Mouse (Mus musculus) kidney, adult 2 months (tissue): ENCODE measurements at regions not wholly inside any gene's neighbourhood (a gene's known extent, or its start where the extent isn't known, plus 50 kb on each side); places are given as distances from the start of the nearest gene placed in this dataset.

Source experiments
- CTCF ChIP-seq: fragments of 200-500 bp; conservative IDR thresholded peaks from 2 replicates; pipeline ENCODE4 v1.5.1; 2011; ENCODE audit warnings: low read depth, mild to moderate bottlenecking, control low read depth, low read length, moderate library complexity, mixed read lengths; ENCODE audit not compliant: insufficient read depth, insufficient read length
- POLR2A ChIP-seq: fragments of 200-500 bp; IDR thresholded peaks from one replicate; pipeline ENCODE4 v1.6.1; 2011; ENCODE audit warnings: low read depth, low read length, control low read depth

DNA sequence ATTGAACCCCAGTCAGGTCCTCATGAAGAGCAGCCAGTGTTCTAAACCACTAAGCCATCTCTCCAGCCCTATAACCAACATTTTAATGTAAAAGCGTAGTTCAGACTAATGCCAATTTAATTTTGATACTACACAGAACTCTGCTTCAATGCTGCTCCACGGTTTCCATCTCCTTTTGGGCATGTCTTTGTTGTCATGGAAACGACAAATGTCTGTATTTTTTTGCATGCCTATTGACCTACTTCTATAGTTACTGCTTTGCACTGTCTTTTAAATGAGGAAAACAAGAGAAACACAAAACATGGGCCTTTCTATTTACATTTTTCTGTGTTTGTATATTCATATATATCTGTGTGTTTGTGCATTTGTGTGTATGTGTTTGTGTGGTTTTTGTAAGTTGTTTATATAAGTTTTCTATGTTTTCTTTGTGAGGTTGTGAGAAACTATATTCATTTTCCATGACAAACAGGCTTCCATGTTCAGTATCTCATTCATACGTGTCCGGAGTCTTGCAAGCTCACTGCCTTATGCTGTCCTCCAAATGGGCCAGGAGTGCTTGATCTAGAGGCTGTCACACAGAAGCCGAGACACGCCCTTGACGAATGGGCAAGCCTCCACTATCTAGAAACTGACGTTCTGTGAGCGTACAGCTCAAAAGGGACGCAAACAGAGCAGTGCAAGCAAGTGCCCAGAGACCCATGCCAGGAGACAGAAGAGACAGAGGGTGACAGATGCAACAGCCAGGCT is 65.5 kb upstream of the Zfp637 start:
- TF ChIP-seq POLR2A (no peak), CTCF (no peak)
